Comparison of ENCODE assay signal across 8 mouse cellular contexts in the genomic region with DNA sequence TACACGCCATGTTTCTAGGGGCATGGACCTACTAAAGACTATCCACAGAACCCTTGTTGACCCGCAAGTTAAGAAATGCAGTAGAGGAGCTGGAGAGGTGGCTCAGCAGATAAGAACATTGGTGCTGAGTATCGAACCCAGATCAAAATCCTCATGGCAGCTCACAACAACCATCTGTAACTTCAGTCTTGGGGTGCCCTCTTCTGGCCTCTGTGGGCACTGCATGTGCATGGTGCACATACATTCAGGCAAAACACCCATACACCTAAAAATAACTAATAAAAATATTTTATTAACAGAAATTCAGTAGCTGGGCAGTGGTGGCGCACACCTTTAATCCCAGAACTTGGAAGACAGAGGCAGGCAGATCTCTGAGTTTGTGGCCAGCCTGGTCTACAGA. TPM values are rescaled to one million over a fixed set of nuclear protein-coding genes. Genes with fewer than 3 reads are reported as not detected.
DNase-seq lines count a peak whose midpoint lies in the region; ATAC-seq and TF ChIP-seq lines count a peak whose summit lies in the region.
"Had no signal": no experiment of that assay in that cellular context is flagged by ENCODE, and none has a peak within 500 bp of the region (broad histone marks: within the 10 kb centered on the region; RNA-seq: fewer than 3 reads in every experiment).

No protein-coding gene starts in this region.

- H3K27me3 ChIP-seq in hindbrain, embryonic 11.5 days (ENCODE audit: control insufficient read depth, insufficient read depth, low read length), result peaks cover 28% of the 10 kb centered on the region
- peaks cover 31% of the 10 kb centered on the region for H3K27me3 ChIP-seq in hindbrain, embryonic 12.5 days
- peaks cover 36% of the 10 kb centered on the region for H3K27me3 ChIP-seq in E14TG2a.4 (ENCODE audit: insufficient read depth, low read length)

- no peaks in the 10 kb centered on the region for H3K4me1 ChIP-seq in hindbrain, embryonic 11.5 days (replicated peaks; ENCODE audit: control insufficient read depth, insufficient read depth, low read length)
- H3K4me1 ChIP-seq in hindbrain, embryonic 12.5 days, result peaks cover 9% of the 10 kb centered on the region
- peaks cover 14% of the 10 kb centered on the region for H3K4me1 ChIP-seq in E14TG2a.4 (replicated peaks; ENCODE audit: low read depth, low read length)

- TF ChIP-seq CTCF in E14TG2a.4 (conservative IDR thresholded peaks at IDR 0.05; ENCODE audit: low read length), result peak; percentile 92

- no peak overlapping the region for H3K9ac ChIP-seq in hindbrain, embryonic 11.5 days (ENCODE audit: low read depth, low read length)
- H3K9ac ChIP-seq in hindbrain, embryonic 12.5 days, result no peak overlapping the region
- H3K9ac ChIP-seq: embryonic facial prominence, embryonic 13.5 days had no signal

- H3K4me2 ChIP-seq in hindbrain, embryonic 11.5 days (replicated peaks; ENCODE audit: low read depth, low read length), result no peak overlapping the region
- no peak overlapping the region for H3K4me2 ChIP-seq in hindbrain, embryonic 12.5 days (replicated peaks)
- H3K4me2 ChIP-seq: embryonic facial prominence, embryonic 13.5 days had no signal

- no peak for ATAC-seq in hindbrain, embryonic 11.5 days (ENCODE audit: low FRiP score)
- no peak for ATAC-seq in hindbrain, embryonic 12.5 days (ENCODE audit: low FRiP score)
- ATAC-seq in activated CD4-positive, CD25-positive, alpha-beta regulatory T cell, adult 4 months, result no peak

- WGBS in hindbrain, embryonic 11.5 days, result 86% methylated on average over 4 of the region's 4 CpGs
- 90% methylated on average over 4 of the region's 4 CpGs for WGBS in hindbrain, embryonic 12.5 days

- DNase-seq in hindbrain, embryonic 11.5 days (ENCODE audit: low spot score), result peak; percentile 71
- DNase-seq in 3T3-L1 (ENCODE audit: low read depth, low spot score), result peak; percentile 49
- peak; percentile 62 for DNase-seq in induced T-regulatory cell, adult 2 months (ENCODE audit: low read depth)
- DNase-seq in thymus, postnatal 25 days, result peak; percentile 66

- no peaks in the 10 kb centered on the region for H3K36me3 ChIP-seq in hindbrain, embryonic 11.5 days (ENCODE audit: control insufficient read depth, insufficient read depth, low read length)
- H3K36me3 ChIP-seq in hindbrain, embryonic 12.5 days, result no peaks in the 10 kb centered on the region
- H3K36me3 ChIP-seq in E14TG2a.4 (ENCODE audit: insufficient read depth, low read length), result no peaks in the 10 kb centered on the region
- H3K36me3 ChIP-seq: embryonic facial prominence, embryonic 13.5 days had no signal

- H3K4me3 ChIP-seq in hindbrain, embryonic 11.5 days (ENCODE audit: low read depth, low read length), result no peak overlapping the region
- H3K4me3 ChIP-seq in hindbrain, embryonic 12.5 days, result no peak overlapping the region
- H3K4me3 ChIP-seq in E14TG2a.4 (replicated peaks; ENCODE audit: low read length), result no peak overlapping the region
- H3K4me3 ChIP-seq: embryonic facial prominence, embryonic 13.5 days had no signal

- no peaks in the 10 kb centered on the region for H3K9me3 ChIP-seq in hindbrain, embryonic 11.5 days (ENCODE audit: control insufficient read depth, low read length)
- H3K9me3 ChIP-seq in hindbrain, embryonic 12.5 days (replicated peaks), result no peaks in the 10 kb centered on the region
- H3K9me3 ChIP-seq in E14TG2a.4 (ENCODE audit: low read length), result no peaks in the 10 kb centered on the region
- H3K9me3 ChIP-seq: embryonic facial prominence, embryonic 13.5 days had no signal

- H3K27ac ChIP-seq in hindbrain, embryonic 11.5 days (ENCODE audit: low read depth, low read length), result no peak overlapping the region
- no peak overlapping the region for H3K27ac ChIP-seq in hindbrain, embryonic 12.5 days
- H3K27ac ChIP-seq: embryonic facial prominence, embryonic 13.5 days had no signal

RNA-seq across cellular contexts. Expression of a gene that starts 54.1 kb away (rescaled TPM):
- polyA plus RNA-seq in hindbrain, embryonic 11.5 days (2014; fragmentation: Nextera tagmentation; extraction: Ambion mirVana), result 0.32 and 0.43 TPM in 2 replicates
- polyA plus RNA-seq in hindbrain, embryonic 12.5 days (2016; fragmentation: Nextera tagmentation; extraction: Ambion mirVana), result 0.76 and 1.2 TPM in 2 replicates
- not detected for polyA plus RNA-seq in activated CD4-positive, CD25-positive, alpha-beta regulatory T cell, adult 4 months (2017; shearing (Covaris generic))
